Mouse (Mus musculus) cerebellum, adult 2 months (tissue): ENCODE data around the gene Ppp1r1c. TPM values are rescaled to one million over a fixed set of nuclear protein-coding genes. Genes with fewer than 3 reads are reported as not detected.

ENCODE experiments used
- DNase-seq, 2 experiments: peaks; one replicate each; pipeline ENCODE4 v3.0.0; 2021
- H3K27ac ChIP-seq: fragments of 200-500 bp; 2 replicates; pipeline ENCODE4 v1.5.1; 2012; ENCODE audit warnings: low read length, control low read depth, inconsistent platforms; ENCODE audit not compliant: insufficient read depth
- H3K27me3 ChIP-seq: fragments of 200-500 bp; 2 replicates; pipeline ENCODE4 v1.6.1; 2012; ENCODE audit warnings: inconsistent platforms, mild to moderate bottlenecking, low read length, moderate library complexity; ENCODE audit not compliant: control insufficient read depth, insufficient read depth
- H3K4me1 ChIP-seq: fragments of 200-500 bp; 2 replicates; pipeline ENCODE4 v1.6.1; 2011; ENCODE audit warnings: low read length; ENCODE audit not compliant: control insufficient read depth, insufficient read depth
- H3K4me3 ChIP-seq: fragments of 200-500 bp; replicated peaks from 2 replicates; pipeline ENCODE3; 2011; ENCODE audit warnings: mild to moderate bottlenecking, low read depth, low read length, control low read depth; ENCODE audit not compliant: insufficient read depth
- CTCF ChIP-seq: fragments of 200-500 bp; IDR thresholded peaks from 2 replicates; pipeline ENCODE4 v1.5.1; 2011; ENCODE audit warnings: low read depth, mild to moderate bottlenecking, control low read depth, low read length, moderate library complexity, borderline replicate concordance; ENCODE audit not compliant: insufficient read depth
- POLR2A ChIP-seq: fragments of 200-500 bp; IDR thresholded peaks from 2 replicates; pipeline ENCODE4 v1.6.1; 2011; ENCODE audit warnings: low read length, control low read depth, borderline replicate concordance; ENCODE audit not compliant: insufficient read depth
- WGBS: fragments of 180-500 bp; shearing (Covaris S2); methylation state at CpG from one replicate; pipeline ENCODE4 v1.1.7; 2018; 5-methylcytosine and 5-hydroxymethylcytosine counted together
- polyA plus RNA-seq: library from polyadenylated mRNA; depleted of rRNA; stranded (reverse); fragments of >200 nt; gene quantifications from 2 replicates; pipeline ENCODE4 v1.2.3, GENCODE M21; 2012

The Ppp1r1c gene
- polyA plus RNA-seq, 1 experiment: 0.25 TPM

GRCm38 (mm10) chr2:79713662-79714091, 6.1 kb downstream of the Ppp1r1c start:
- H3K4me1 ChIP-seq: no peaks in the 10 kb centered on the region
- WGBS: 81% methylated on average over 3 of the region's 3 CpGs

GRCm38 (mm10) chr2:79714745-79715144, 7.2 kb downstream of the Ppp1r1c start:
- TF ChIP-seq CTCF (no peak), POLR2A (no peak)
- Histone ChIP-seq H3K27ac (no peak overlapping the region), H3K4me3 (no peak overlapping the region), H3K27me3 (no peaks in the 10 kb centered on the region), H3K4me1 (no peaks in the 10 kb centered on the region)
- 87% methylated on average over 6 of the region's 6 CpGs for WGBS
- no peak for DNase-seq

More at GRCm38 (mm10) chr2:79713662-79714091, 6.1 kb downstream of the Ppp1r1c start:
- DNase-seq: no peak
- Histone ChIP-seq H3K27ac (no peak overlapping the region), H3K4me3 (no peak overlapping the region), H3K27me3 (no peaks in the 10 kb centered on the region)
- no peak for TF ChIP-seq POLR2A
- no peak for TF ChIP-seq CTCF

GRCm38 (mm10) chr2:79715925-79716324, 8.3 kb downstream of the Ppp1r1c start:
- no peak overlapping the region for H3K4me3 ChIP-seq
- H3K4me1 ChIP-seq: no peaks in the 10 kb centered on the region
- H3K27ac ChIP-seq: no peak overlapping the region
- TF ChIP-seq CTCF: no peak
- no peak for TF ChIP-seq POLR2A
- WGBS: 31% methylated on average over 2 of the region's 2 CpGs
- H3K27me3 ChIP-seq: no peaks in the 10 kb centered on the region
- no peak for DNase-seq

- TF ChIP-seq POLR2A: no peak
- DNase-seq: no peak
- Histone ChIP-seq H3K27ac (no peak overlapping the region), H3K27me3 (no peaks in the 10 kb centered on the region), H3K4me3 (no peak overlapping the region), H3K4me1 (no peaks in the 10 kb centered on the region)
These were observed 10.3 kb downstream of the Ppp1r1c start for GRCm38 (mm10) chr2:79717846-79718245.

- Histone ChIP-seq H3K27me3 (no peaks in the 10 kb centered on the region), H3K27ac (no peak overlapping the region), H3K4me1 (no peaks in the 10 kb centered on the region), H3K4me3 (no peak overlapping the region)
- TF ChIP-seq CTCF: no peak
- TF ChIP-seq POLR2A: no peak
- no peak for DNase-seq
- WGBS: 75% methylated on average over 1 of the region's 1 CpGs
These were observed 14.8 kb downstream of the Ppp1r1c start for GRCm38 (mm10) chr2:79722415-79722814.

GRCm38 (mm10) chr2:79738958-79739357, 31.4 kb downstream of the Ppp1r1c start:
- WGBS: 68% methylated on average over 2 of the region's 2 CpGs

GRCm38 (mm10) chr2:79741966-79742365, 34.4 kb downstream of the Ppp1r1c start:
- no peaks in the 10 kb centered on the region for H3K4me1 ChIP-seq
- 94% methylated on average over 2 of the region's 2 CpGs for WGBS
- no peaks in the 10 kb centered on the region for H3K27me3 ChIP-seq
- no peak for TF ChIP-seq CTCF
- no peak for TF ChIP-seq POLR2A
- DNase-seq: no peak
- no peak overlapping the region for H3K4me3 ChIP-seq
- H3K27ac ChIP-seq: no peak overlapping the region

More at GRCm38 (mm10) chr2:79738958-79739357, 31.4 kb downstream of the Ppp1r1c start:
- H3K4me3 ChIP-seq: no peak overlapping the region
- TF ChIP-seq POLR2A: no peak
- TF ChIP-seq CTCF: no peak
- no peaks in the 10 kb centered on the region for H3K27me3 ChIP-seq
- no peaks in the 10 kb centered on the region for H3K4me1 ChIP-seq
- DNase-seq: no peak
- no peak overlapping the region for H3K27ac ChIP-seq

- no peaks in the 10 kb centered on the region for H3K4me1 ChIP-seq
- no peaks in the 10 kb centered on the region for H3K27me3 ChIP-seq
- no peak overlapping the region for H3K4me3 ChIP-seq
- no peak overlapping the region for H3K27ac ChIP-seq
- no peak for DNase-seq
- TF ChIP-seq POLR2A (no peak), CTCF (no peak)
- WGBS: 92% methylated on average over 4 of the region's 4 CpGs
These were observed 36.6 kb downstream of the Ppp1r1c start for GRCm38 (mm10) chr2:79744164-79744563.
